Mouse (Mus musculus) liver, embryonic 15.5 days (tissue): ENCODE measurements at regions not wholly inside any gene's neighbourhood (a gene's known extent, or its start where the extent isn't known, plus 50 kb on each side); places are given as distances from the start of the nearest gene placed in this dataset.

Experiments
- ATAC-seq: fragments of 200-750 bp; cut with Nextera tagmentation; 2 replicates; pipeline ENCODE4 v1.8.0; 2017; ENCODE audit warnings: moderate number of reproducible peaks, mild to moderate bottlenecking, moderate library complexity; ENCODE audit not compliant: insufficient read depth
- H3K27ac ChIP-seq: fragments of 300-500 bp; sonication (generic); replicated peaks from 2 replicates; pipeline ENCODE4 v1.5.1; 2015; ENCODE audit warnings: mild to moderate bottlenecking, inconsistent platforms
- H3K27me3 ChIP-seq: fragments of 300-500 bp; sonication (generic); 2 replicates; pipeline ENCODE4 v1.6.1; 2015; ENCODE audit warnings: mild to moderate bottlenecking, inconsistent platforms
- H3K36me3 ChIP-seq: fragments of 300-500 bp; sonication (generic); replicated peaks from 2 replicates; pipeline ENCODE4 v1.6.1; 2015; ENCODE audit warnings: moderate library complexity, mild to moderate bottlenecking, inconsistent platforms
- H3K4me1 ChIP-seq: fragments of 300-500 bp; sonication (generic); replicated peaks from 2 replicates; pipeline ENCODE4 v1.6.1; 2015; ENCODE audit warnings: inconsistent platforms
- H3K4me2 ChIP-seq: fragments of 300-500 bp; sonication (generic); 2 replicates; pipeline ENCODE4 v1.6.1; 2015; ENCODE audit warnings: moderate library complexity, mild to moderate bottlenecking, inconsistent platforms
- H3K4me3 ChIP-seq: fragments of 300-500 bp; sonication (generic); replicated peaks from 2 replicates; pipeline ENCODE4 v1.5.1; 2015; ENCODE audit warnings: mild to moderate bottlenecking, inconsistent platforms
- H3K9ac ChIP-seq: fragments of 300-500 bp; sonication (generic); 2 replicates; pipeline ENCODE4 v1.6.1; 2015; ENCODE audit warnings: moderate library complexity, mild to moderate bottlenecking, inconsistent platforms
- H3K9me3 ChIP-seq: fragments of 300-500 bp; sonication (generic); replicated peaks from 2 replicates; pipeline ENCODE4 v1.6.1; 2016; ENCODE audit warnings: inconsistent platforms
- WGBS: fragments of 180-500 bp; shearing (Covaris S2); methylation state at CpG from one replicate; pipeline ENCODE4 v1.1.7; 2015; ENCODE audit warnings: mixed read lengths; ENCODE audit not compliant: insufficient replicate concordance; 5-methylcytosine and 5-hydroxymethylcytosine counted together

DNA sequence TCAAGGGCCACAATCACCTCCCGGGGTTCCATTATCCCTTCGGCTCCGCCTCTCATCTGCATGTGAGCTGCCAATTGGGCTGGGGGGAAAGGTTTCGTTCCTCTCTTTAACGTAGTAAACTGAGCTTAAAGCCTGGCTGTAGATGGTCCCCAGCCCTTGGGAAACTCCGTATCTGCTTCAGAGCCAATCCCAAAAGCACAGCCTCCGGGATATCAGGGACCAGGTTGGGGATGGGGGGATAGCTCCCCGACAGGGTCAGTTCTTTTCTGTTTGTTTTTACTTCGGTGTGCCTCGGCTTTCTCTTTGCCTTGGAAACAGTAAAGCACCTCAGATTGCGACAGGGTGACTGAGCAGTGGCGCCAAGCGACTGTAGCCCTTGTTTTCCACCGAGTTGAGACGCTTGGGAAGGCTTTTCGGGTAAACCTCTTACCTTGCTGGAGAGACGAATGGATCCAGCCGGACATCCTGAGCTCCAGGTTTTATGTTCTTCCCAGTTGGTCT lies 64.5 kb downstream of the Tfap2c start:
- H3K4me2 ChIP-seq, result peak overlapping the region; percentile 45
- H3K27ac ChIP-seq, result no peak overlapping the region
- H3K4me1 ChIP-seq, result no peaks in the 10 kb centered on the region
- ATAC-seq, result no peak
- H3K9me3 ChIP-seq, result no peaks in the 10 kb centered on the region
- peaks cover 27% of the 10 kb centered on the region for H3K27me3 ChIP-seq
- under 1% methylated on average over 18 of the region's 18 CpGs for WGBS
- H3K9ac ChIP-seq, result no peak overlapping the region
- H3K36me3 ChIP-seq, result no peaks in the 10 kb centered on the region
- peak overlapping the region; percentile 19 for H3K4me3 ChIP-seq

GRCm38 (mm10) chr2:172615148-172615547 lies 65.8 kb downstream of the Tfap2c start:
- no peak overlapping the region for H3K4me2 ChIP-seq
- no peak overlapping the region for H3K27ac ChIP-seq
- peaks cover 27% of the 10 kb centered on the region for H3K27me3 ChIP-seq
- no peaks in the 10 kb centered on the region for H3K4me1 ChIP-seq
- no peaks in the 10 kb centered on the region for H3K36me3 ChIP-seq
- H3K9me3 ChIP-seq, result no peaks in the 10 kb centered on the region
- ATAC-seq, result no peak
- H3K4me3 ChIP-seq, result no peak overlapping the region
- H3K9ac ChIP-seq, result no peak overlapping the region
- 20% methylated on average over 2 of the region's 2 CpGs for WGBS

DNA sequence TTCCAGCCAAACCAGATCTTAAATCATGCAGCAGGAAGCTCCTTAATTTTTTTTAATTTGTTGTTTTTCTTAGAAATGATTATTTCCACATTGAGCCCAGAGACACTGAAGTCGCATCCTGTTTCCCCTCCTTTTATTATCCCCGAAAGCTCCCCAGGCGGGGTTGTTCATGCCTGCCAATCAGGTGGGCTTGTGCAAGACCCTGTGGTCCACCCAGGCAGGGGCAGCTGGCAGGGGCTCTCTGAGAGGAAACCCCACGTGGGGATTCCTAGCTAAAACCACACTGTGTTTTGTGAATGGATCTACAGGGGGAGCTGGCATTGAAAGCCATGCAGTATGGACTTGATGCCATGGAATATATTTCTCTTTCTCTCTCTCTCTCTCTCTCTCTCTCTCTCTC lies 66.2 kb downstream of the Tfap2c start:
- WGBS, result 25% methylated on average over 4 of the region's 4 CpGs
- no peak for ATAC-seq
- Histone ChIP-seq H3K9me3 (no peaks in the 10 kb centered on the region), H3K4me2 (no peak overlapping the region), H3K27ac (no peak overlapping the region), H3K27me3 (peaks cover 27% of the 10 kb centered on the region), H3K4me3 (no peak overlapping the region), H3K4me1 (no peaks in the 10 kb centered on the region), H3K9ac (no peak overlapping the region), H3K36me3 (no peaks in the 10 kb centered on the region)

GRCm38 (mm10) chr2:172619168-172619567 lies 69.8 kb downstream of the Tfap2c start:
- Histone ChIP-seq H3K4me1 (no peaks in the 10 kb centered on the region), H3K4me3 (no peak overlapping the region), H3K9ac (no peak overlapping the region), H3K36me3 (no peaks in the 10 kb centered on the region), H3K4me2 (no peak overlapping the region), H3K9me3 (no peaks in the 10 kb centered on the region), H3K27ac (no peak overlapping the region), H3K27me3 (peaks cover 23% of the 10 kb centered on the region)
- 61% methylated on average over 7 of the region's 7 CpGs for WGBS
- no peak for ATAC-seq

- no peak for ATAC-seq
- no peak overlapping the region for H3K27ac ChIP-seq
Measured at GRCm38 (mm10) chr2:172620001-172620400, 70.6 kb downstream of the Tfap2c start.

GRCm38 (mm10) chr2:172623707-172624106 lies 74.3 kb downstream of the Tfap2c start:
- Histone ChIP-seq H3K9me3 (no peaks in the 10 kb centered on the region), H3K27ac (no peak overlapping the region), H3K9ac (no peak overlapping the region), H3K36me3 (no peaks in the 10 kb centered on the region), H3K4me2 (no peak overlapping the region), H3K27me3 (peaks cover 13% of the 10 kb centered on the region), H3K4me1 (no peaks in the 10 kb centered on the region), H3K4me3 (no peak overlapping the region)
- WGBS, result 9% methylated on average over 14 of the region's 14 CpGs
- no peak for ATAC-seq

More at GRCm38 (mm10) chr2:172620001-172620400, 70.6 kb downstream of the Tfap2c start:
- Histone ChIP-seq H3K4me2 (no peak overlapping the region), H3K27me3 (peaks cover 16% of the 10 kb centered on the region), H3K4me3 (no peak overlapping the region), H3K9ac (no peak overlapping the region), H3K9me3 (no peaks in the 10 kb centered on the region), H3K4me1 (no peaks in the 10 kb centered on the region), H3K36me3 (no peaks in the 10 kb centered on the region)
- WGBS, result 32% methylated on average over 5 of the region's 5 CpGs

GRCm38 (mm10) chr2:172627353-172628306 lies 78.2 kb downstream of the Tfap2c start:
- 61% methylated on average over 20 of the region's 20 CpGs for WGBS
- Histone ChIP-seq H3K9ac (no peak overlapping the region), H3K4me1 (no peaks in the 10 kb centered on the region), H3K36me3 (no peaks in the 10 kb centered on the region), H3K9me3 (no peaks in the 10 kb centered on the region), H3K4me2 (no peak overlapping the region), H3K27ac (no peak overlapping the region), H3K4me3 (no peak overlapping the region), H3K27me3 (peaks cover 13% of the 10 kb centered on the region)
- ATAC-seq, result no peak

GRCm38 (mm10) chr2:172630333-172630732 lies 80.9 kb downstream of the Tfap2c start:
- H3K9ac ChIP-seq, result no peak overlapping the region
- H3K36me3 ChIP-seq, result no peaks in the 10 kb centered on the region
- no peak overlapping the region for H3K4me2 ChIP-seq
- H3K4me3 ChIP-seq, result no peak overlapping the region
- H3K9me3 ChIP-seq, result no peaks in the 10 kb centered on the region
- WGBS, result 29% methylated on average over 3 of the region's 3 CpGs
- H3K27me3 ChIP-seq, result no peaks in the 10 kb centered on the region
- H3K4me1 ChIP-seq, result no peaks in the 10 kb centered on the region
- no peak overlapping the region for H3K27ac ChIP-seq
- peak; percentile 54; the same call in 1 of the 2 replicates for ATAC-seq

DNA sequence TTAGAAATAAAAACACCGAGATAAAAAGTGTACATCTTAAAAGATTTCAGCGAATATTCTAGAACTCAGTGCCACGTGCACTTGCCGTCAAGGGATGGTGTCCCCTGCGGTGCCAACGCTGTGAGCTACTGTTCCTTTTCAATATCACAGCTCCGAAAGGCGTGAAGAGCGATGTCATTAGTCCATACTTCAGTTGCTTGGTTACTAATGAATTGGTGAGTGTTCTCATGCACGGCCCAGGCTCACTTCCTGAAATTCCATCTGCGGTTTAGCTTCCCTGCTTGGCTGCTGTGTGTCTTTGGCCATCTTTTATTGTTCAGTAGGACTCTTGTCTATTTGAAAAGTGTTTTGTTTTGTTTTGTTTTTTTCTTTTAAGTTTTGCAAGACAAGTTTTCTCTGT lies 93.2 kb downstream of the Tfap2c start:
- Histone ChIP-seq H3K4me2 (no peak overlapping the region), H3K4me1 (no peaks in the 10 kb centered on the region), H3K9ac (no peak overlapping the region), H3K27me3 (0 out of 2 replicates have a peak, but pooled peaks cover 3% of the 10 kb centered on the region), H3K9me3 (no peaks in the 10 kb centered on the region), H3K4me3 (no peak overlapping the region), H3K27ac (no peak overlapping the region), H3K36me3 (no peaks in the 10 kb centered on the region)
- no peak for ATAC-seq
- 50% methylated on average over 11 of the region's 11 CpGs for WGBS

DNA sequence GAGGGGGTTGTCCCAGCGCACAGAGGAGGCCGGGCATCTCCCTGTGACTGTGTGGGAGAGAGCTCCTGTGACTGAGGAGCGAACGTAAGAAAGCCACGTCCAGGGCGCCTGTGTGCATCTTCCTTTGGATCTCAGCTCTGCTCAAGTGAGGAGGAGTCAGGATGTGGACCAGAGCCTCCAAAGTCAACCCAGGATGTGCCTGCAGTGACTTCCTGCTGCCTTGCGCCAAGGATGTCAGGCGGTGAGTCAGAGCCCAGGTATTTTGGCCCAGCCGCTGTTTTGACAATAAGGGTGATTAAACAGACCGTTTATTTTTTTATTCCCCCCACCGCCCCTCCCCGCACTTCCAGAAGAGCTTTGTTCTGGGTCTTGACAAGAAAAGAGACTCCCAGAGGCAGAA lies 94.5 kb downstream of the Tfap2c start:
- no peak for ATAC-seq
- WGBS, result 17% methylated on average over 12 of the region's 12 CpGs

DNA sequence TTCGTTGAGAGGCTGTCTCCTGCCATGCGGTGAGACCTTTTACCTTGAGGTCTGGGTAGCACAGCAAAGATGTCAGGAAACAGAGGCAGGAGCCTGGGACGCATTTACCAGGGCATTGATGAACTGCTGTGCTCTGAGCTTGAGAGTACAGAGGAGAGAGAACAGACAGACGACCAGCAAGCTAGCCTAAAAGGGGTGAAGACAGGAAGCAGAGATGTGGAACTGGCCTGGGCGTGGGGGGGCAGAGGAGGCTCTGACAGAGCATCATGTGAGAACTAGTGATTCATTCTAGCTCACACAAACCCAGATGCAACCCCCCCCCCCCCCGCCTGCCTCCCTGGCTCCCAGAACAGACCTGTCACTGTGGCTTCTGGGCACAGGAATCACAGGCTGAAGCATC lies 95.1 kb downstream of the Tfap2c start:
- Histone ChIP-seq H3K4me1 (no peaks in the 10 kb centered on the region), H3K4me3 (no peak overlapping the region), H3K9me3 (no peaks in the 10 kb centered on the region), H3K4me2 (no peak overlapping the region), H3K27ac (no peak overlapping the region), H3K9ac (no peak overlapping the region), H3K27me3 (0 out of 2 replicates have a peak, but pooled peaks cover 3% of the 10 kb centered on the region), H3K36me3 (no peaks in the 10 kb centered on the region)
- WGBS, result 15% methylated on average over 6 of the region's 6 CpGs
- no peak for ATAC-seq

More for the DNA sequence above, 94.5 kb downstream of the Tfap2c start:
- Histone ChIP-seq H3K9ac (no peak overlapping the region), H3K4me2 (no peak overlapping the region), H3K27ac (no peak overlapping the region), H3K36me3 (no peaks in the 10 kb centered on the region), H3K9me3 (no peaks in the 10 kb centered on the region), H3K27me3 (0 out of 2 replicates have a peak, but pooled peaks cover 3% of the 10 kb centered on the region), H3K4me1 (no peaks in the 10 kb centered on the region), H3K4me3 (no peak overlapping the region)
